Mouse (Mus musculus) stomach, postnatal 0 days (tissue): ENCODE results near the gene Arhgap24. TPM values are rescaled to one million over a fixed set of nuclear protein-coding genes. Genes with fewer than 3 reads are reported as not detected.

Experiments used
- ATAC-seq: fragments of 200-750 bp; cut with Nextera tagmentation; 2 replicates; pipeline ENCODE4 v1.8.0; 2017; ENCODE audit not compliant: low FRiP score, low TSS enrichment
- DNase-seq: peaks from one replicate; pipeline ENCODE4 v3.0.0-alpha.2; 2016; ENCODE audit warnings: low spot score
- H3K27ac ChIP-seq: fragments of 300-500 bp; sonication (generic); replicated peaks from 2 replicates; pipeline ENCODE4 v1.5.1; 2014; ENCODE audit warnings: mild to moderate bottlenecking, control low read depth
- H3K27me3 ChIP-seq: fragments of 300-500 bp; sonication (generic); 2 replicates; pipeline ENCODE4 v1.6.1; 2014; ENCODE audit warnings: low read length; ENCODE audit not compliant: control insufficient read depth, insufficient read depth
- H3K36me3 ChIP-seq: fragments of 300-500 bp; sonication (generic); 2 replicates; pipeline ENCODE4 v1.6.1; 2014; ENCODE audit warnings: low read length, mixed read lengths; ENCODE audit not compliant: control insufficient read depth, insufficient read depth
- H3K4me1 ChIP-seq: fragments of 300-500 bp; sonication (generic); replicated peaks from 2 replicates; pipeline ENCODE4 v1.6.1; 2014; ENCODE audit warnings: antibody characterized with exemption; ENCODE audit not compliant: control insufficient read depth, insufficient read depth
- H3K4me2 ChIP-seq: fragments of 300-500 bp; sonication (generic); replicated peaks from 2 replicates; pipeline ENCODE4 v1.6.1; 2014; ENCODE audit warnings: low read depth, mild to moderate bottlenecking, control low read depth, moderate library complexity
- H3K4me3 ChIP-seq: fragments of 300-500 bp; sonication (generic); 2 replicates; pipeline ENCODE4 v1.5.1; 2014; ENCODE audit warnings: low read depth, low read length, control low read depth
- H3K9ac ChIP-seq: fragments of 300-500 bp; sonication (generic); 2 replicates; pipeline ENCODE4 v1.6.1; 2014; ENCODE audit warnings: mild to moderate bottlenecking, low read length, control low read depth, mixed read lengths
- H3K9me3 ChIP-seq: fragments of 300-500 bp; sonication (generic); 2 replicates; pipeline ENCODE4 v1.6.1; 2016; ENCODE audit warnings: low read length; ENCODE audit not compliant: control insufficient read depth
- CTCF ChIP-seq: IDR thresholded peaks from 2 replicates; pipeline ENCODE4 v1.5.1; 2016; ENCODE audit warnings: antibody characterized with exemption, low read depth, mild to moderate bottlenecking, moderate library complexity
- EP300 ChIP-seq: optimal IDR thresholded peaks from 2 replicates; pipeline ENCODE3; 2016; ENCODE audit warnings: antibody characterized with exemption
- WGBS: fragments of 180-500 bp; shearing (Covaris S2); extraction: QIAGEN DNeasy Blood & Tissue Kit; methylation state at CpG from one replicate; pipeline ENCODE4 v1.1.7; 2014; 5-methylcytosine and 5-hydroxymethylcytosine counted together
- polyA plus RNA-seq: library from polyadenylated mRNA; unstranded; fragments of >200 nt; fragmentation: Nextera tagmentation; extraction: Ambion mirVana; gene quantifications from 2 replicates; pipeline ENCODE4 v1.2.1, GENCODE M21; 2015

The Arhgap24 gene
- polyA plus RNA-seq, 1 experiment from 2014 or later: 24.5 TPM

- H3K27me3 ChIP-seq: no peaks in the 10 kb centered on the region
- H3K4me3 ChIP-seq: no peak overlapping the region
- no peak overlapping the region for H3K9ac ChIP-seq
- H3K4me1 ChIP-seq: no peaks in the 10 kb centered on the region
- H3K4me2 ChIP-seq: no peak overlapping the region
- no peak overlapping the region for H3K27ac ChIP-seq
- DNase-seq: no peak
- WGBS: 71% methylated on average over 6 of the region's 6 CpGs
- H3K36me3 ChIP-seq: no peaks in the 10 kb centered on the region
- no peaks in the 10 kb centered on the region for H3K9me3 ChIP-seq
- TF ChIP-seq CTCF (no peak), EP300 (no peak)
- ATAC-seq: no peak
Measured at GRCm38 (mm10) chr5:102757040-102757439, 275.8 kb downstream of the Arhgap24 start.

- no peak for DNase-seq
- Histone ChIP-seq H3K4me3 (no peak overlapping the region), H3K9ac (no peak overlapping the region), H3K9me3 (no peaks in the 10 kb centered on the region), H3K4me1 (peaks cover 2% of the 10 kb centered on the region; the same call in 1 of the 2 replicates), H3K27ac (no peak overlapping the region), H3K36me3 (no peaks in the 10 kb centered on the region), H3K4me2 (no peak overlapping the region), H3K27me3 (no peaks in the 10 kb centered on the region)
- WGBS: 83% methylated on average over 10 of the region's 10 CpGs
- no peak for ATAC-seq
- no peak for TF ChIP-seq CTCF
- TF ChIP-seq EP300: no peak
Measured at GRCm38 (mm10) chr5:102765694-102766093, 284.5 kb downstream of the Arhgap24 start.

- no peak for ATAC-seq
- DNase-seq: peak; percentile 64
- Histone ChIP-seq H3K9me3 (no peaks in the 10 kb centered on the region), H3K4me2 (no peak overlapping the region), H3K9ac (no peak overlapping the region), H3K4me3 (no peak overlapping the region), H3K4me1 (peaks cover 2% of the 10 kb centered on the region; the same call in 1 of the 2 replicates), H3K27ac (no peak overlapping the region), H3K27me3 (no peaks in the 10 kb centered on the region), H3K36me3 (no peaks in the 10 kb centered on the region)
- 77% methylated on average over 6 of the region's 6 CpGs for WGBS
- TF ChIP-seq CTCF (peak; percentile 81), EP300 (no peak)
Measured at GRCm38 (mm10) chr5:102766311-102767057, 285.3 kb downstream of the Arhgap24 start.

- H3K27ac ChIP-seq: no peak overlapping the region
- H3K27me3 ChIP-seq: no peaks in the 10 kb centered on the region
- 83% methylated on average over 4 of the region's 4 CpGs for WGBS
- no peak for ATAC-seq
- peaks cover 2% of the 10 kb centered on the region; the same call in 1 of the 2 replicates for H3K4me1 ChIP-seq
- H3K9ac ChIP-seq: no peak overlapping the region
- H3K9me3 ChIP-seq: no peaks in the 10 kb centered on the region
- H3K36me3 ChIP-seq: no peaks in the 10 kb centered on the region
- no peak overlapping the region for H3K4me2 ChIP-seq
- no peak overlapping the region for H3K4me3 ChIP-seq
- TF ChIP-seq EP300 (no peak), CTCF (no peak)
- no peak for DNase-seq
Measured at GRCm38 (mm10) chr5:102767058-102767444, 285.9 kb downstream of the Arhgap24 start.

- TF ChIP-seq EP300 (no peak), CTCF (no peak)
- Histone ChIP-seq H3K36me3 (no peaks in the 10 kb centered on the region), H3K4me2 (no peak overlapping the region), H3K27ac (no peak overlapping the region), H3K4me1 (peaks cover 2% of the 10 kb centered on the region; the same call in 1 of the 2 replicates), H3K27me3 (no peaks in the 10 kb centered on the region), H3K9me3 (no peaks in the 10 kb centered on the region), H3K4me3 (no peak overlapping the region), H3K9ac (no peak overlapping the region)
- ATAC-seq (no peak), DNase-seq (no peak)
- WGBS: 77% methylated on average over 7 of the region's 7 CpGs
Measured at GRCm38 (mm10) chr5:102767822-102768221, 286.6 kb downstream of the Arhgap24 start.

- H3K4me3 ChIP-seq: no peak overlapping the region
- no peak overlapping the region for H3K9ac ChIP-seq
- peak; percentile 24 for DNase-seq
Measured at GRCm38 (mm10) chr5:102768385-102769080, 287.3 kb downstream of the Arhgap24 start.

More at GRCm38 (mm10) chr5:102768385-102769080, 287.3 kb downstream of the Arhgap24 start:
- TF ChIP-seq CTCF: no peak
- no peak for TF ChIP-seq EP300
- Histone ChIP-seq H3K4me1 (peaks cover 2% of the 10 kb centered on the region; the same call in 1 of the 2 replicates), H3K9me3 (no peaks in the 10 kb centered on the region), H3K36me3 (no peaks in the 10 kb centered on the region), H3K27ac (peak overlapping the region; percentile 53; the same call in 1 of the 2 replicates), H3K4me2 (peak overlapping the region; percentile 25; the same call in 1 of the 2 replicates), H3K27me3 (no peaks in the 10 kb centered on the region)
- peak; percentile 71 for ATAC-seq
- WGBS: 31% methylated on average over 12 of the region's 12 CpGs
